Mouse (Mus musculus): ENCODE measurements around the gene 1700024G13Rik. TPM values are rescaled to one million over a fixed set of nuclear protein-coding genes. Genes with fewer than 3 reads are reported as not detected.

The 1700024G13Rik gene
- polyA plus RNA-seq, 1 experiment from 2014 or later = not detected

Other genes starting within 250 kb of the 1700024G13Rik start
- gene Msmb, start 246.4 kb downstream of the 1700024G13Rik start, polyA plus RNA-seq (2016; fragmentation: Nextera tagmentation; extraction: Ambion mirVana) = 0.36 and 0.50 TPM in 2 replicates
- 289 and 291 TPM in 2 replicates for gene Ncoa4, start 228.5 kb downstream of the 1700024G13Rik start, polyA plus RNA-seq (2016; fragmentation: Nextera tagmentation; extraction: Ambion mirVana)
- 280 and 286 TPM in 2 replicates for gene Timm23, start 186.5 kb downstream of the 1700024G13Rik start, polyA plus RNA-seq (2016; fragmentation: Nextera tagmentation; extraction: Ambion mirVana)
- gene Parg, start 186.4 kb downstream of the 1700024G13Rik start, polyA plus RNA-seq (2016; fragmentation: Nextera tagmentation; extraction: Ambion mirVana) = 22.7 and 26.1 TPM in 2 replicates
- gene Ogdhl, start 66.4 kb downstream of the 1700024G13Rik start, polyA plus RNA-seq (2016; fragmentation: Nextera tagmentation; extraction: Ambion mirVana) = 2.9 and 3.6 TPM in 2 replicates
- 0.05 TPM in 1 of 2 replicates, not detected in the other for gene Slc18a3, start 76.5 kb upstream of the 1700024G13Rik start, polyA plus RNA-seq (2016; fragmentation: Nextera tagmentation; extraction: Ambion mirVana)
- not detected in 2 replicates for gene Chat, start 77.6 kb upstream of the 1700024G13Rik start, polyA plus RNA-seq (2016; fragmentation: Nextera tagmentation; extraction: Ambion mirVana)
- 13.3 and 14.8 TPM in 2 replicates for gene Ercc6, start 125.1 kb upstream of the 1700024G13Rik start, polyA plus RNA-seq (2016; fragmentation: Nextera tagmentation; extraction: Ambion mirVana)
- not detected in 2 replicates for gene Prrxl1, start 211.0 kb upstream of the 1700024G13Rik start, polyA plus RNA-seq (2016; fragmentation: Nextera tagmentation; extraction: Ambion mirVana)